ENCODE assay signal across 8 mouse cellular contexts in the genomic region with DNA sequence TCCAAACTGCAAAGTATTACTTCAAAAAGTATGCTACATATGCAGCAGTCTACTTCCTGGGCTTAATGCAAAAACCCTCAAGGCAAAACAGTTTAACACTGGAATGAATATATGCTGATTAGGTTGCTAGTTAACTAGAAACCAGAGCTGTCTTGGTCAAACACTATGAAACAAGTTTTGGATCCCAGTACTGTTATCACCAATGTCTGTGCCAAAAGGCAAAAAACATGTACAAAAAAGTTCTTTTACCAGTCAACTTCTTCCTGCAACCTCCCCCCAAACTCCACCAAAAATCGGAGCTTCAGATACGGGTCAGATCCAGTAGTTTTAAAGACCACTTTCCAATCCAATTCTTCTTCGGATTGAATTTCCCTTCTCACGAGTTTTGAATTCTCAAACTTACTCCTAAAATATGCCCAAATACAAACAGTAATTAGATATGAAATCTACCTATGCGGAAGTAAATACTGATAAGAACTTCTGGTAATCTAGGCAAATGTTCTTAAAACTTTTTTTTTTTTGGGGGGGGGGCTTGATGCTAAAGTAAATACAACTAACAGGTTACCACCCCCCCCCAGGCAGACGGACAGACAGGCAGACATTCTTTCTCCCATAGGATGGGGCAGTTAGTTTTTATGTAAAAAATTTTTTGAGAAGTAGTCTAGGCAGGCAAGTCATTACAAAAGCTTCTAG. TPM values are rescaled to one million over a fixed set of nuclear protein-coding genes. Genes with fewer than 3 reads are reported as not detected.
DNase-seq lines count a peak whose midpoint lies in the region; ATAC-seq lines count a peak whose summit lies in the region.

No protein-coding gene starts in this region.

- WGBS in kidney, embryonic 16.5 days: 10% methylated on average over 6 of the region's 6 CpGs
- WGBS in hindbrain, embryonic 15.5 days: 32% methylated on average over 6 of the region's 6 CpGs
- WGBS in midbrain, embryonic 15.5 days: 33% methylated on average over 6 of the region's 6 CpGs

- ATAC-seq in kidney, embryonic 16.5 days (ENCODE audit: low FRiP score, low TSS enrichment): no peak
- no peak for ATAC-seq in hindbrain, embryonic 15.5 days (ENCODE audit: low FRiP score, low read depth)
- ATAC-seq in midbrain, embryonic 15.5 days (replicated peaks): no peak

- peak overlapping the region; percentile 77 for H3K4me2 ChIP-seq in kidney, embryonic 16.5 days (replicated peaks; ENCODE audit: low read depth, low read length)
- peak overlapping the region; percentile 71 for H3K4me2 ChIP-seq in hindbrain, embryonic 15.5 days
- peak overlapping the region; percentile 78 for H3K4me2 ChIP-seq in midbrain, embryonic 15.5 days

- H3K9ac ChIP-seq in kidney, embryonic 16.5 days (replicated peaks; ENCODE audit: low read length): peak overlapping the region; percentile 100
- H3K9ac ChIP-seq in hindbrain, embryonic 15.5 days: peak overlapping the region; percentile 100
- H3K9ac ChIP-seq in midbrain, embryonic 15.5 days: peak overlapping the region; percentile 99

- H3K27me3 ChIP-seq in kidney, embryonic 16.5 days (ENCODE audit: insufficient read depth, low read length): no peaks in the 10 kb centered on the region
- no peaks in the 10 kb centered on the region for H3K27me3 ChIP-seq in hindbrain, embryonic 15.5 days
- no peaks in the 10 kb centered on the region for H3K27me3 ChIP-seq in midbrain, embryonic 15.5 days (replicated peaks)

- no peak for DNase-seq in kidney, postnatal 25 days
- DNase-seq in spleen, postnatal 4 days (ENCODE audit: low spot score in 2 of 2): no peak
- DNase-seq in gastrocnemius, postnatal 14 days: no peak
- DNase-seq in left cerebral cortex, postnatal 14 days (ENCODE audit: low spot score in 2 of 2): no peak

- peak overlapping the region; percentile 99 for H3K27ac ChIP-seq in kidney, embryonic 16.5 days (ENCODE audit: low read length)
- peak overlapping the region; percentile 98 for H3K27ac ChIP-seq in brown adipose tissue, adult 24 weeks (replicated peaks; ENCODE audit: low read depth, low read length)
- H3K27ac ChIP-seq in hindbrain, embryonic 15.5 days (replicated peaks): peak overlapping the region; percentile 97
- peak overlapping the region; percentile 98 for H3K27ac ChIP-seq in midbrain, embryonic 15.5 days

- intact Hi-C loops in gastrocnemius, postnatal 14 days (cut with DNase I; ENCODE audit: low total_unique reads): loop anchor here (10.0 kb wide), 1 partner anchor 67 kb away; no protein-coding TSS in a partner anchor
- intact Hi-C loops in left cerebral cortex, postnatal 14 days (cut with DNase I): loop anchor here (10.0 kb wide), 1 partner anchor 177 kb away; the partner anchor contains the start of gene Dtd2

- H3K4me3 ChIP-seq in kidney, embryonic 16.5 days (ENCODE audit: low read length): peak overlapping the region; percentile 98
- peak overlapping the region; percentile 99 for H3K4me3 ChIP-seq in brown adipose tissue, adult 24 weeks (ENCODE audit: insufficient read depth, low read depth, low read length)
- peak overlapping the region; percentile 97 for H3K4me3 ChIP-seq in hindbrain, embryonic 15.5 days
- peak overlapping the region; percentile 91 for H3K4me3 ChIP-seq in midbrain, embryonic 15.5 days

- H3K9me3 ChIP-seq in kidney, embryonic 16.5 days (ENCODE audit: low read length): no peaks in the 10 kb centered on the region
- H3K9me3 ChIP-seq in hindbrain, embryonic 15.5 days: no peaks in the 10 kb centered on the region
- H3K9me3 ChIP-seq in midbrain, embryonic 15.5 days: no peaks in the 10 kb centered on the region

- H3K4me1 ChIP-seq in kidney, embryonic 16.5 days (ENCODE audit: insufficient read depth, low read length): peaks cover 18% of the 10 kb centered on the region
- peaks cover 5% of the 10 kb centered on the region; the same call in 1 of the 2 replicates for H3K4me1 ChIP-seq in brown adipose tissue, adult 24 weeks (ENCODE audit: control insufficient read depth, insufficient read depth, insufficient read length, low read length)
- H3K4me1 ChIP-seq in hindbrain, embryonic 15.5 days (replicated peaks): peaks cover 25% of the 10 kb centered on the region
- H3K4me1 ChIP-seq in midbrain, embryonic 15.5 days: peaks cover 21% of the 10 kb centered on the region

- peaks cover 17% of the 10 kb centered on the region for H3K36me3 ChIP-seq in kidney, embryonic 16.5 days (ENCODE audit: insufficient read depth, low read length)
- H3K36me3 ChIP-seq in hindbrain, embryonic 15.5 days: peaks cover 3% of the 10 kb centered on the region; the same call in 1 of the 2 replicates
- 0 out of 2 replicates have a peak, but pooled peaks cover 8% of the 10 kb centered on the region for H3K36me3 ChIP-seq in midbrain, embryonic 15.5 days (replicated peaks)

RNA-seq across cellular contexts. Expression of gene Hectd1, which starts 1.2 kb away (rescaled TPM):
- 37.3 and 41.8 TPM in 2 replicates for polyA plus RNA-seq in kidney, embryonic 16.5 days (2015; fragmentation: Nextera tagmentation; extraction: Ambion mirVana)
- polyA plus RNA-seq in brown adipose tissue, adult 24 weeks (2012; ENCODE audit: insufficient read depth, insufficient read length, missing spikeins): 27.3 and 27.8 TPM in 2 replicates
- 35.3 and 37.0 TPM in 2 replicates for polyA plus RNA-seq in hindbrain, embryonic 15.5 days (2015; fragmentation: Nextera tagmentation; extraction: Ambion mirVana)
- polyA plus RNA-seq in midbrain, embryonic 15.5 days (2015; fragmentation: Nextera tagmentation; extraction: Ambion mirVana): 39.3 and 40.8 TPM in 2 replicates
- 10 to 100 TPM; 79.2 to 97.2 TPM for total RNA-seq in gastrocnemius, postnatal 14 days (2021)
- 10 to 100 TPM; 83.8 to 88.8 TPM for total RNA-seq in left cerebral cortex, postnatal 14 days (2021)
